Mouse (Mus musculus) kidney, embryonic 14.5 days (tissue): ENCODE measurements around the gene Washc4. TPM values are rescaled to one million over a fixed set of nuclear protein-coding genes. Genes with fewer than 3 reads are reported as not detected.

Experiments used
- ATAC-seq: fragments of 200-750 bp; cut with Nextera tagmentation; 2 replicates; pipeline ENCODE4 v1.8.0; 2017; ENCODE audit warnings: moderate number of reproducible peaks, mild to moderate bottlenecking, moderate TSS enrichment, moderate library complexity; ENCODE audit not compliant: low FRiP score, low TSS enrichment
- H3K27ac ChIP-seq: fragments of 300-500 bp; sonication (generic); 2 replicates; pipeline ENCODE4 v1.5.1; 2014; ENCODE audit warnings: low read depth, mild to moderate bottlenecking, low read length, moderate library complexity, mixed read lengths
- H3K27me3 ChIP-seq: fragments of 300-500 bp; sonication (generic); 2 replicates; pipeline ENCODE4 v1.6.1; 2014; ENCODE audit warnings: mild to moderate bottlenecking, low read length; ENCODE audit not compliant: control insufficient read depth, insufficient read depth
- H3K36me3 ChIP-seq: fragments of 300-500 bp; sonication (generic); 2 replicates; pipeline ENCODE4 v1.6.1; 2014; ENCODE audit warnings: low read length, mixed read lengths; ENCODE audit not compliant: control insufficient read depth, insufficient read depth
- H3K4me1 ChIP-seq: fragments of 300-500 bp; sonication (generic); 2 replicates; pipeline ENCODE4 v1.6.1; 2014; ENCODE audit warnings: low read length, mixed read lengths; ENCODE audit not compliant: control insufficient read depth, insufficient read depth
- H3K4me2 ChIP-seq: fragments of 300-500 bp; sonication (generic); replicated peaks from 2 replicates; pipeline ENCODE4 v1.6.1; 2014; ENCODE audit warnings: low read depth, mild to moderate bottlenecking, low read length
- H3K4me3 ChIP-seq: fragments of 300-500 bp; sonication (generic); 2 replicates; pipeline ENCODE4 v1.5.1; 2014; ENCODE audit warnings: mild to moderate bottlenecking, low read length
- H3K9ac ChIP-seq: fragments of 300-500 bp; sonication (generic); 2 replicates; pipeline ENCODE4 v1.6.1; 2014; ENCODE audit warnings: low read depth, mild to moderate bottlenecking, low read length, moderate library complexity
- H3K9me3 ChIP-seq: fragments of 300-500 bp; sonication (generic); 2 replicates; pipeline ENCODE4 v1.6.1; 2016; ENCODE audit warnings: low read length; ENCODE audit not compliant: control insufficient read depth
- WGBS: fragments of 180-500 bp; shearing (Covaris S2); extraction: QIAGEN DNeasy Blood & Tissue Kit; methylation state at CpG from one replicate; pipeline ENCODE4 v1.1.7; 2014; 5-methylcytosine and 5-hydroxymethylcytosine counted together
- polyA plus RNA-seq: library from polyadenylated mRNA; unstranded; fragments of >200 nt; fragmentation: Nextera tagmentation; extraction: Ambion mirVana; gene quantifications from 2 replicates; pipeline ENCODE4 v1.2.1, GENCODE M21; 2014

Gene Washc4
- polyA plus RNA-seq, 1 experiment from 2014 or later = 44.1 TPM

- Histone ChIP-seq H3K4me1 (no peaks in the 10 kb centered on the region), H3K27me3 (no peaks in the 10 kb centered on the region), H3K4me3 (no peak overlapping the region), H3K9me3 (no peaks in the 10 kb centered on the region), H3K27ac (no peak overlapping the region), H3K36me3 (peaks cover 79% of the 10 kb centered on the region), H3K4me2 (no peak overlapping the region), H3K9ac (no peak overlapping the region)
- WGBS = 93% methylated on average over 7 of the region's 7 CpGs
- ATAC-seq = no peak
Measured at GRCm38 (mm10) chr10:83565449-83566441, 22.2 kb downstream of the Washc4 start.

- WGBS = 87% methylated on average over 6 of the region's 6 CpGs
- Histone ChIP-seq H3K4me1 (no peaks in the 10 kb centered on the region), H3K4me2 (no peak overlapping the region), H3K4me3 (no peak overlapping the region), H3K9me3 (no peaks in the 10 kb centered on the region), H3K27me3 (no peaks in the 10 kb centered on the region), H3K9ac (no peak overlapping the region), H3K36me3 (peaks cover 87% of the 10 kb centered on the region), H3K27ac (no peak overlapping the region)
- ATAC-seq = no peak
Measured at GRCm38 (mm10) chr10:83590801-83591200, 47.2 kb downstream of the Washc4 start.

GRCm38 (mm10) chr10:83592616-83593015 lies 49.1 kb downstream of the Washc4 start:
- no peak for ATAC-seq
- H3K27me3 ChIP-seq = no peaks in the 10 kb centered on the region
- H3K36me3 ChIP-seq = peaks cover 78% of the 10 kb centered on the region

DNA sequence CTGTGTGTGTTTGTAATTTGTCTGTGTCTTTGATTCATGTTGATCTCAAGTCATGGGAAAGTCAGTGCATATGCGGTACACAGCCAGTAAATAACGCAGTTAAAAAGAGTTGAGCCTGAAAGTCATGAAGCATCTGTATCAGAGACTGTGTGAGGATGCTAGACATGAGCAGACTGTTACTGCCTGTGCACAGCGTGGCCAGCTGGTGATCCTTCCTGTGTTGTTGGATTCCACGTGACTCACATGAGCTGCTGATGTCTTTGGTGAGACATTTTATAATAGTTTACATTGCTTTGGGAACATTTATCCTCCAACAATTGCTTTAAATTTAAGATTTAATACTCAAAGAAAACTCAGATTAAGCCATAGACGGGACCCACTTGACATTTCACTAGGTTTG lies 51.0 kb downstream of the Washc4 start:
- Histone ChIP-seq H3K4me1 (no peaks in the 10 kb centered on the region), H3K9me3 (no peaks in the 10 kb centered on the region), H3K4me3 (no peak overlapping the region), H3K27ac (no peak overlapping the region), H3K4me2 (no peak overlapping the region), H3K9ac (no peak overlapping the region), H3K27me3 (no peaks in the 10 kb centered on the region), H3K36me3 (peaks cover 70% of the 10 kb centered on the region)
- WGBS = 91% methylated on average over 5 of the region's 5 CpGs
- ATAC-seq = no peak

More at GRCm38 (mm10) chr10:83592616-83593015, 49.1 kb downstream of the Washc4 start:
- H3K4me1 ChIP-seq = no peaks in the 10 kb centered on the region
- no peaks in the 10 kb centered on the region for H3K9me3 ChIP-seq
- no peak overlapping the region for H3K9ac ChIP-seq
- no peak overlapping the region for H3K27ac ChIP-seq
- H3K4me3 ChIP-seq = no peak overlapping the region
- WGBS = 90% methylated on average over 7 of the region's 7 CpGs
- H3K4me2 ChIP-seq = no peak overlapping the region

- WGBS = 74% methylated on average over 11 of the region's 11 CpGs
- Histone ChIP-seq H3K9me3 (no peaks in the 10 kb centered on the region), H3K27ac (no peak overlapping the region), H3K9ac (no peak overlapping the region), H3K4me3 (no peak overlapping the region), H3K36me3 (peaks cover 58% of the 10 kb centered on the region), H3K4me1 (no peaks in the 10 kb centered on the region), H3K4me2 (no peak overlapping the region), H3K27me3 (no peaks in the 10 kb centered on the region)
- ATAC-seq = no peak
Measured at GRCm38 (mm10) chr10:83600650-83601049, 57.1 kb downstream of the Washc4 start.

GRCm38 (mm10) chr10:83603956-83604564 lies 60.5 kb downstream of the Washc4 start:
- H3K9me3 ChIP-seq = no peaks in the 10 kb centered on the region
- no peak for ATAC-seq
- H3K27me3 ChIP-seq = no peaks in the 10 kb centered on the region
- H3K27ac ChIP-seq = no peak overlapping the region
- no peak overlapping the region for H3K4me3 ChIP-seq
- peaks cover 68% of the 10 kb centered on the region for H3K36me3 ChIP-seq
- H3K4me2 ChIP-seq = no peak overlapping the region
- no peaks in the 10 kb centered on the region for H3K4me1 ChIP-seq
- 96% methylated on average over 10 of the region's 10 CpGs for WGBS
- H3K9ac ChIP-seq = no peak overlapping the region

DNA sequence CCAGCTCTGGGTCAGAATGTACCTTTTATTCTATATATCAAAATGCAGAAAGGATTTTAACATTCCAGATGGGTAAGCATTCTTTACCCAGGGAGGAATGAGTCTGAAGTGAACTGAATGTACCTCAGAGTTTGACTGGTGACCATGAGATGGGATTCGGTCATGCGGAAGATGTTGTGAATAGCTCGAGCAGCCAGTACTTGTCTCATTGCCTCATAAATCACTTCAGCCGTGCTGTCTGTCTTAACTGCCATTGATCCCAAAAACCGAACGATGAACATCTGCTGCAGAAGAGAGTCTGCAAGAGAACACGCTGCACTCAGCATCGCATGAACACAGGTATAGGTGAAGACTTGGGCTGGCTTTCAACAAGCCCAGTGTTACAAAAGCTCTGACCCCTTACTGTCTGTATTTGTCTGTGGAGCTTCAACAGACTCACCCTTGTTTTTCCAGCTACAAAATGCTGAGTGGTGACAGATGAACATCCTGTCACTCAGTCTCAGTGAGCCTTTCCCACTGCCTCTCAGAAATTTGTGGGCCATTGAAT lies 62.2 kb downstream of the Washc4 start:
- ATAC-seq = no peak
- Histone ChIP-seq H3K9me3 (no peaks in the 10 kb centered on the region), H3K4me1 (no peaks in the 10 kb centered on the region), H3K27ac (no peak overlapping the region), H3K4me3 (no peak overlapping the region), H3K4me2 (no peak overlapping the region), H3K9ac (no peak overlapping the region), H3K27me3 (no peaks in the 10 kb centered on the region), H3K36me3 (peaks cover 66% of the 10 kb centered on the region)
- WGBS = 60% methylated on average over 8 of the region's 8 CpGs

DNA sequence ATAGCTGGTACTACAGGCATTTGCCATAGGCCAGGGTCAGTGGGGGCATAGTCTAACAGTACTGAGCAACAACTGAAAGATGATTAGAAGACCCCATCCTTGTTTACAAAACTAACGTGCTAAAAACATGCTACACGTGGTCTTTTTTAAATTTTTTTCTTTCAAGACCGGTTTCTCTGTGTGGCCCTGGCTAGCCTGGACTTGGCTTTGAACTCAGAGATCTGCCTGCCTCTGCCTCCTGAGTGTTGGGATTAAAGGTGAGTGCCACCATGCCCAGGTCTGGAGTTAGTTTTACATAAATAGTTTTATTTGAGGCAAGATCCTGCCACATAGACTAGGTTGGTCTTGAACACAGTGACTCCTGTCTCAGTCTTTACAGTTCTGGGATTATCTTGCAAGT lies 63.6 kb downstream of the Washc4 start:
- no peaks in the 10 kb centered on the region for H3K9me3 ChIP-seq
- H3K4me1 ChIP-seq = no peaks in the 10 kb centered on the region
- WGBS = 95% methylated on average over 3 of the region's 3 CpGs
- H3K27me3 ChIP-seq = no peaks in the 10 kb centered on the region
- H3K27ac ChIP-seq = no peak overlapping the region
- H3K36me3 ChIP-seq = peaks cover 54% of the 10 kb centered on the region
- H3K9ac ChIP-seq = no peak overlapping the region
- no peak for ATAC-seq
- no peak overlapping the region for H3K4me2 ChIP-seq
- H3K4me3 ChIP-seq = no peak overlapping the region

GRCm38 (mm10) chr10:83608596-83608995 lies 65.0 kb downstream of the Washc4 start:
- peaks cover 51% of the 10 kb centered on the region for H3K36me3 ChIP-seq
- H3K4me2 ChIP-seq = no peak overlapping the region
- no peaks in the 10 kb centered on the region for H3K27me3 ChIP-seq
- H3K27ac ChIP-seq = no peak overlapping the region
- no peak for ATAC-seq
- H3K4me1 ChIP-seq = no peaks in the 10 kb centered on the region
- WGBS = 79% methylated on average over 8 of the region's 8 CpGs
- H3K4me3 ChIP-seq = no peak overlapping the region
- no peak overlapping the region for H3K9ac ChIP-seq
- no peaks in the 10 kb centered on the region for H3K9me3 ChIP-seq
